Mouse (Mus musculus) adrenal gland, adult 2 months (tissue): Measurements from ENCODE around the gene Mettl26. TPM values are rescaled to one million over a fixed set of nuclear protein-coding genes. Genes with fewer than 3 reads are reported as not detected.

ENCODE experiments used
- DNase-seq: peaks from one replicate; pipeline ENCODE4 v3.0.0; 2021
- long read RNA-seq: library from polyadenylated mRNA; stranded (forward); transcript quantifications from one replicate; pipeline ENCODE4 v2.0.0, GENCODE M21; 2021
- polyA plus RNA-seq: library from polyadenylated mRNA; depleted of rRNA; stranded (reverse); fragments of >200 nt; gene quantifications from 2 replicates; pipeline ENCODE4 v1.2.3, GENCODE M21; 2012; rRNA removed
- total RNA-seq, 2 experiments: library from RNA; stranded (reverse); gene quantifications; 2 replicates each; pipeline ENCODE4 v1.2.3; 2021

Gene Mettl26
- total RNA-seq: 100 to 1,000 TPM in 1 of 2 experiments, 10 to 100 TPM in 1; 90.9 to 141 TPM
- polyA plus RNA-seq: 350 and 376 TPM in 2 replicates
- long read RNA-seq, transcript Mettl26-201 (6 exons, 1,243 nt): major isoform, 128 of 177 reads
- long read RNA-seq, transcript Mettl26-204 (5 exons, 1,026 nt): minor isoform, 38 of 177 reads
- long read RNA-seq, partial matches to known transcripts: 9 of 177 reads
- long read RNA-seq, other reads (novel, unspliced or antisense): 2 of 177 reads

- DNase-seq: peak; percentile 91
Measured at GRCm38 (mm10) chr17:25874721-25875170, at the start of gene Mettl26. Gene Mettl26, plus strand, starts transcription at chr17:25875074.

- no peak for DNase-seq
Measured at GRCm38 (mm10) chr17:25825311-25825710, 49.6 kb upstream of the Mettl26 start.

GRCm38 (mm10) chr17:25825984-25826570 lies 48.8 kb upstream of the Mettl26 start:
- no peak for DNase-seq

GRCm38 (mm10) chr17:25827011-25827410 lies 47.9 kb upstream of the Mettl26 start:
- DNase-seq: no peak

GRCm38 (mm10) chr17:25827546-25828222 lies 47.2 kb upstream of the Mettl26 start:
- no peak for DNase-seq

- DNase-seq: no peak
Measured at GRCm38 (mm10) chr17:25828223-25828594, 46.7 kb upstream of the Mettl26 start.

- DNase-seq: peak; percentile 87
Measured at GRCm38 (mm10) chr17:25828712-25829557, 45.9 kb upstream of the Mettl26 start, which contains the start of gene Jmjd8. Gene Jmjd8, plus strand, starts transcription at chr17:25828867.

GRCm38 (mm10) chr17:25829558-25830017 lies 45.3 kb upstream of the Mettl26 start:
- DNase-seq: no peak

GRCm38 (mm10) chr17:25830200-25830753 lies 44.6 kb upstream of the Mettl26 start:
- DNase-seq: no peak

GRCm38 (mm10) chr17:25830806-25831431 lies 44.0 kb upstream of the Mettl26 start:
- DNase-seq: no peak

- peak; percentile 82 for DNase-seq
Measured at GRCm38 (mm10) chr17:25831451-25832281, 43.2 kb upstream of the Mettl26 start.

- DNase-seq: peak; percentile 100
Measured at GRCm38 (mm10) chr17:25832436-25833290, 42.2 kb upstream of the Mettl26 start.

- DNase-seq: peak; percentile 97
Measured at GRCm38 (mm10) chr17:25833291-25833663, 41.6 kb upstream of the Mettl26 start, which contains the start of gene Stub1. Gene Stub1, minus strand, starts transcription at chr17:25833404.

GRCm38 (mm10) chr17:25833961-25834594 lies 40.8 kb upstream of the Mettl26 start:
- DNase-seq: peak; percentile 68

GRCm38 (mm10) chr17:25834595-25835222 lies 40.2 kb upstream of the Mettl26 start:
- no peak for DNase-seq

- DNase-seq: no peak
Measured at GRCm38 (mm10) chr17:25835301-25835700, 39.6 kb upstream of the Mettl26 start.

- peak; percentile 42 for DNase-seq
Measured at GRCm38 (mm10) chr17:25835816-25836215, 39.1 kb upstream of the Mettl26 start.

GRCm38 (mm10) chr17:25836397-25837075 lies 38.3 kb upstream of the Mettl26 start:
- no peak for DNase-seq
